Mouse (Mus musculus): ENCODE data around the gene Hmgcl. TPM values are rescaled to one million over a fixed set of nuclear protein-coding genes. Genes with fewer than 3 reads are reported as not detected.

Gene Hmgcl
- polyA plus RNA-seq, 1 experiment from 2014 or later = 60.3 TPM

DNA sequence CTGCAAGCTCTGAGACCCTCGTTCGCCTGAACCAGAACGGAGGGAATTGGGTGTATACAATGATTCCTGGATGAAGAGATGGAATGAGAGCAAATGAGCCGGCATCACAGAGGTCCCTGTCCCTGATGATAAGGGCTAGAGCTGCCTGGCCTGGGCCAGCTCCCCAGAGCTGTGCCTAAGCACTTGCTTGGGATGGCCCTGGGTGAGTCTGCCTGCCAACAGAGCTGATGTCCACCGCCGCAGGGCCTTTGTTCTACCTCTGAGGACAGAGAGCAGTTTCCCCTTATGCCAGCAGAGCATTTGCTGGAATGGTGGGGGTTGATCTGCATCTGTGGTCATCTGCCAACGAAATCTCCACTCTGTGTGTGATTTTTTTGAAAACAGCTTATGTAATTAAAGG is 15.9 kb downstream of the Hmgcl start:
- peaks cover 42% of the 10 kb centered on the region for H3K36me3 ChIP-seq (replicated peaks; ENCODE audit: control insufficient read depth, insufficient read depth)
- 89% methylated on average over 7 of the region's 7 CpGs for WGBS

DNA sequence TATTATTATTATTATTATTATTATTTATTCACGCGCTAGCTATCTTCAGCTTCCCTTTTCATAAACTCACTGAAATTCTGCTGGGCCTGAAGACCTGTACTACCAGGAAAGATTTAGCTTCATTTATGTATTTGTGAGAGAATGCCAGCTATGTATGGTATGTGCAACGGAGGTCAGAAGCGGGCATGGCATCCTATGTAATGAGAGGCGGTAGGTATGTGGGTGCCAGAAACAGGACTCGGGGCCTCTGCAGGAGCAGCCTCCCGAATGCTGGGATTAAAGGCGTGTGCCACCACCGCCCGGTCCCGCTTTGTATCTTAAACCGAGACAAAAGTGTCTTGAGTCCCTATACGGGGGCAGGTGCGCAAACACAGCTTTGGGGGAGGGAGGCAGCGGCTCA is 16.7 kb downstream of the Hmgcl start:
- Histone ChIP-seq H3K36me3 (replicated peaks; ENCODE audit: control insufficient read depth, insufficient read depth) (peaks cover 45% of the 10 kb centered on the region), H3K4me3 (replicated peaks; ENCODE audit: low read length) (peak overlapping the region; percentile 72), H3K4me2 (replicated peaks) (peak overlapping the region; percentile 92), H3K27me3 (ENCODE audit: control insufficient read depth, insufficient read depth, low read length) (no peaks in the 10 kb centered on the region), H3K4me1 (replicated peaks; ENCODE audit: control insufficient read depth, insufficient read depth, low read length) (peaks cover 17% of the 10 kb centered on the region), H3K9ac (peak overlapping the region; percentile 91), H3K9me3 (ENCODE audit: control insufficient read depth, low read length) (no peaks in the 10 kb centered on the region), H3K27ac (peak overlapping the region; percentile 94)
- ATAC-seq (ENCODE audit: low FRiP score) (peak; percentile 5), DNase-seq (ENCODE audit: low spot score) (no peak)
- 6% methylated on average over 15 of the region's 15 CpGs for WGBS

More for the DNA sequence above, 15.9 kb downstream of the Hmgcl start:
- no peak overlapping the region for H3K4me3 ChIP-seq (replicated peaks; ENCODE audit: low read length)
- H3K4me2 ChIP-seq (replicated peaks) = peak overlapping the region; percentile 92; the same call in 1 of the 2 replicates
- no peak overlapping the region for H3K9ac ChIP-seq
- H3K27ac ChIP-seq = no peak overlapping the region
- no peak for ATAC-seq (ENCODE audit: low FRiP score)
- no peaks in the 10 kb centered on the region for H3K9me3 ChIP-seq (ENCODE audit: control insufficient read depth, low read length)
- H3K4me1 ChIP-seq (replicated peaks; ENCODE audit: control insufficient read depth, insufficient read depth, low read length) = peaks cover 17% of the 10 kb centered on the region
- no peak for DNase-seq (ENCODE audit: low spot score)
- no peaks in the 10 kb centered on the region for H3K27me3 ChIP-seq (ENCODE audit: control insufficient read depth, insufficient read depth, low read length)

DNA sequence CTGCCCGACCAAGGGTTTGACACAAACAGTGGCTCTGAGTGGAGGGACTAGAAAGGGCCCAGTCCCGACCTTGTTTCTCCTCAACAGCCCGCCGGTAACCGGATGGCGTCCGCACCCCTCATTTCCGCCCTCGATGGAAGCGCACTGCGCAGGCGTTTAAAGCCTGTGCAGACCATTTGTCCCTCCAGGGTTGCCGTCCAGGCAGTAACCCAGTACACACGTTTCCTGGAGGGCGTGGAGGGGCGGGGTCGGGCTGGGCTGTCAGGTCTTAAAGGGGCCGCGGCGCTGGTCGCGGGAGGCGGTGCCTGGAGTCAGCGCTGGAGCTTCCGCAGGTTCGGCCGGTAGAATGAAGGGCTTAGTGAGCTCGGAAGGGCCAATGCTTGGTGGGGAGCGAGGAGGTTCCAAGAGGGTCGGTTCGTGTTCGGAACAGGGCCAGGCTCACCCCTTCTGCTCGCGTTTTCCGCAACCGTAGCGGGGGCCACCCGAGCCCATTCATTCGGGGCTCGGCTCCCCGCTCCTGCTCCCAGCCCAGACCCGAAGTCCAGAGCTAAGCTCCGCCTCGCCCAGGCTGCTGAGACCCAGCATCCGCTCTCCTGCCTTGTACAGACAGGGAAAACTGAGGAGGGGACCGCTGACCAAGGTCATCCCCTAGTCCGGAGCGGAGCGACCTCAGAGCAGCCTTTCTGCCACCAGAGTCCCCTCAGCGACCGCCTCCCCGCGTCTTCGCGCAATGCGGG is 17.4 kb downstream of the Hmgcl start, which contains the start of gene Gale:
Gene Gale, plus strand, starts transcription at position 271 of the 737 bp plus-strand sequence.
- Histone ChIP-seq H3K4me1 (replicated peaks; ENCODE audit: control insufficient read depth, insufficient read depth, low read length) (peaks cover 17% of the 10 kb centered on the region), H3K36me3 (replicated peaks; ENCODE audit: control insufficient read depth, insufficient read depth) (peaks cover 45% of the 10 kb centered on the region), H3K27me3 (ENCODE audit: control insufficient read depth, insufficient read depth, low read length) (no peaks in the 10 kb centered on the region), H3K9me3 (ENCODE audit: control insufficient read depth, low read length) (no peaks in the 10 kb centered on the region), H3K9ac (peak within 1 kb of the TSS; percentile 91), H3K27ac (peak within 1 kb of the TSS; percentile 94), H3K4me3 (replicated peaks; ENCODE audit: low read length) (peak within 1 kb of the TSS; percentile 72), H3K4me2 (replicated peaks) (peak within 1 kb of the TSS; percentile 92)
- ATAC-seq (ENCODE audit: low FRiP score) (peak; percentile 92), DNase-seq (ENCODE audit: low spot score) (peak; percentile 95)
- under 1% methylated on average over 55 of the region's 56 CpGs for WGBS

DNA sequence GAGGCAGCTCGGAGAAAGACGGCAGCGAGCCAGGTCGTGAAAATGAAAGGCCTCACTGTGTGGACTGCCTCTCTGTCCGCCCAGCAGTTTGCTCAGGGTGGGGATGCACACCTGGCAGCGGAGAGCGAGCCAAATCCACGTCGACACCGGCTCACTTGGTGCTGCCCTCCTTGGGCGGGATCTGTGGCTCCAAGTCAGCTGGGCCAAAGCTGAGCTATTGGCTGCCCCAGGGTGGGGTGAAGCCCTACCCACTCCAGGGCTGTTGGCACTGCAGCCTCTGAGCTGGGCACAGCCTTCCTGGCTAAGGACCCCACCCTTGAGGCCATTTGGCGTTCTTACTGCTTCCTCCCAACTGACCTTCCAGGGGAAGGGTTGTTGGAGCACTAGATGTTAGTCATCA is 18.2 kb downstream of the Hmgcl start:
- WGBS = 7% methylated on average over 12 of the region's 12 CpGs

DNA sequence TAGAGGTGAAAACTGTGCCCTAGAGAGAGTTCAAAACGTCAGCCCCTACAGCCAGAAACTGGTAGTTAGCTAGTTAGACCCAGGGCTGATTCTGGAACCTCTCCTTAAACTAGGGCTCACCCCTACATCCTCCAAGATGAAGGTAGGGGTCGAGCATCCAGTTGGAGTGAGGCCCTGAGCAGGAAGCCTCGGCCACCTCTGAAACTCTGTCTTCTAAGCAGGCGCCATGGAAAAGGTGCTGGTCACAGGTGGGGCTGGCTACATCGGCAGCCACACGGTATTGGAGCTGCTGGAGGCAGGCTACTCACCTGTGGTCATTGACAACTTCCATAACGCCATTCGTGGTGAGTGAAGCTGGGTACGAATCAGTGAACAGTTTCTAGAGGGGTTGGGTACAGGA is 18.9 kb downstream of the Hmgcl start:
- H3K9me3 ChIP-seq (ENCODE audit: control insufficient read depth, low read length) = no peaks in the 10 kb centered on the region
- no peak overlapping the region for H3K27ac ChIP-seq
- H3K4me3 ChIP-seq (replicated peaks; ENCODE audit: low read length) = no peak overlapping the region
- H3K4me2 ChIP-seq (replicated peaks) = peak overlapping the region; percentile 92
- peaks cover 17% of the 10 kb centered on the region for H3K4me1 ChIP-seq (replicated peaks; ENCODE audit: control insufficient read depth, insufficient read depth, low read length)
- no peak overlapping the region for H3K9ac ChIP-seq
- H3K27me3 ChIP-seq (ENCODE audit: control insufficient read depth, insufficient read depth, low read length) = no peaks in the 10 kb centered on the region
- ATAC-seq (ENCODE audit: low FRiP score) (no peak), DNase-seq (ENCODE audit: low spot score) (no peak)
- peaks cover 45% of the 10 kb centered on the region for H3K36me3 ChIP-seq (replicated peaks; ENCODE audit: control insufficient read depth, insufficient read depth)
- WGBS = 86% methylated on average over 9 of the region's 9 CpGs

More for the DNA sequence above, 18.2 kb downstream of the Hmgcl start:
- no peaks in the 10 kb centered on the region for H3K9me3 ChIP-seq (ENCODE audit: control insufficient read depth, low read length)
- H3K4me3 ChIP-seq (replicated peaks; ENCODE audit: low read length) = peak overlapping the region; percentile 72
- no peaks in the 10 kb centered on the region for H3K27me3 ChIP-seq (ENCODE audit: control insufficient read depth, insufficient read depth, low read length)
- H3K4me2 ChIP-seq (replicated peaks) = peak overlapping the region; percentile 92
- H3K27ac ChIP-seq = peak overlapping the region; percentile 94; the same call in 1 of the 2 replicates
- DNase-seq (ENCODE audit: low spot score) (no peak), ATAC-seq (ENCODE audit: low FRiP score) (no peak)
- peaks cover 17% of the 10 kb centered on the region for H3K4me1 ChIP-seq (replicated peaks; ENCODE audit: control insufficient read depth, insufficient read depth, low read length)
- peaks cover 45% of the 10 kb centered on the region for H3K36me3 ChIP-seq (replicated peaks; ENCODE audit: control insufficient read depth, insufficient read depth)
- H3K9ac ChIP-seq = peak overlapping the region; percentile 91

DNA sequence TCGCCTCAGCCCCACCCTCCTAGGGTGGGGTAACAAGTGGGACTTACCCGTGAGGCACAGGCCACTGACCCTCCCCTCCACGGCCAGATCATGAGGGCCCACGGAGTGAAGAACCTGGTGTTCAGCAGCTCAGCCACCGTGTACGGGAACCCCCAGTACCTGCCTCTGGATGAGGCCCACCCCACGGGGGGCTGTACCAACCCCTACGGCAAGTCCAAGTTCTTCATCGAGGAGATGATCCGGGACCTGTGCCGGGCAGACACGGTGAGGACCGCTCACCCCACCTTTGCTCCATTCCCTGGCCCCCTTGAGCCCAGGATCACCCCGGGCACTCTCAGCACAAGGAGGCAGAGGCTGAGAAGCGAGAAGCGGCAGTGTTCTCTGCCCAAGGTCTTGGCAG is 20.0 kb downstream of the Hmgcl start:
- H3K4me1 ChIP-seq (replicated peaks; ENCODE audit: control insufficient read depth, insufficient read depth, low read length) = peaks cover 20% of the 10 kb centered on the region
- no peaks in the 10 kb centered on the region for H3K9me3 ChIP-seq (ENCODE audit: control insufficient read depth, low read length)
- no peak overlapping the region for H3K4me3 ChIP-seq (replicated peaks; ENCODE audit: low read length)
- H3K9ac ChIP-seq = no peak overlapping the region
- H3K27ac ChIP-seq = no peak overlapping the region
- H3K4me2 ChIP-seq (replicated peaks) = no peak overlapping the region
- no peaks in the 10 kb centered on the region for H3K27me3 ChIP-seq (ENCODE audit: control insufficient read depth, insufficient read depth, low read length)
- ATAC-seq (ENCODE audit: low FRiP score) (no peak), DNase-seq (ENCODE audit: low spot score) (no peak)
- H3K36me3 ChIP-seq (replicated peaks; ENCODE audit: control insufficient read depth, insufficient read depth) = peaks cover 50% of the 10 kb centered on the region
- 95% methylated on average over 16 of the region's 16 CpGs for WGBS

DNA sequence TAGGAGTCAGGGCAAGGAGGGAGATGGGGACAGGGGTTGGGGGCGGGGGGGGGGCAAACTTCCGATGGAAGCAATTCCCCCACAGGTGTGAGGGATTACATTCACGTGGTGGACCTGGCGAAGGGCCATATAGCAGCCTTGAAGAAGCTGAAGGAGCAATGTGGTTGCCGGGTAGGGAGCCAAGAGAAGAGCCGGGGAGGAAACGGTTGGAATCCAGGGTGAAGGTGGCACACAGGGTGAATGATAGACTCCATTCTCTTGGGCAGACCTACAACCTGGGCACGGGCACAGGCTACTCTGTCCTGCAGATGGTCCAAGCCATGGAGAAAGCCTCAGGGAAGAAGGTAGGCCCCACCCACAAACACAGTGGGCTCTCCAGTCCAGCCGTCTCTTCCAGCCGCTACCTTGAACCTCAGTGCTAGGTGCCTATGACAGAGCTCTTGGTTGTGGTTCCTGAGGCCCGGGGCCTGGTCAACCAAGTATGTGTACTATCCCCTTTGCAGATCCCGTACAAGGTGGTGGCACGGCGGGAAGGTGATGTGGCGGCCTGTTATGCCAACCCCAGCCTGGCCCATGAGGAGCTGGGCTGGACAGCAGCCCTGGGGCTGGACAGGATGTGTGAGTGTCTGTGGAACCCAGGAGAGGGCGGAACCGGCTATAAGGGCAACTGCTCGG is 21.0 kb downstream of the Hmgcl start:
- Histone ChIP-seq H3K27ac (no peak overlapping the region), H3K36me3 (replicated peaks; ENCODE audit: control insufficient read depth, insufficient read depth) (peaks cover 50% of the 10 kb centered on the region), H3K4me1 (replicated peaks; ENCODE audit: control insufficient read depth, insufficient read depth, low read length) (peaks cover 26% of the 10 kb centered on the region), H3K9ac (no peak overlapping the region), H3K4me3 (replicated peaks; ENCODE audit: low read length) (no peak overlapping the region), H3K9me3 (ENCODE audit: control insufficient read depth, low read length) (no peaks in the 10 kb centered on the region), H3K4me2 (replicated peaks) (no peak overlapping the region), H3K27me3 (ENCODE audit: control insufficient read depth, insufficient read depth, low read length) (no peaks in the 10 kb centered on the region)
- 92% methylated on average over 18 of the region's 18 CpGs for WGBS
- DNase-seq (ENCODE audit: low spot score) (no peak), ATAC-seq (ENCODE audit: low FRiP score) (no peak)

DNA sequence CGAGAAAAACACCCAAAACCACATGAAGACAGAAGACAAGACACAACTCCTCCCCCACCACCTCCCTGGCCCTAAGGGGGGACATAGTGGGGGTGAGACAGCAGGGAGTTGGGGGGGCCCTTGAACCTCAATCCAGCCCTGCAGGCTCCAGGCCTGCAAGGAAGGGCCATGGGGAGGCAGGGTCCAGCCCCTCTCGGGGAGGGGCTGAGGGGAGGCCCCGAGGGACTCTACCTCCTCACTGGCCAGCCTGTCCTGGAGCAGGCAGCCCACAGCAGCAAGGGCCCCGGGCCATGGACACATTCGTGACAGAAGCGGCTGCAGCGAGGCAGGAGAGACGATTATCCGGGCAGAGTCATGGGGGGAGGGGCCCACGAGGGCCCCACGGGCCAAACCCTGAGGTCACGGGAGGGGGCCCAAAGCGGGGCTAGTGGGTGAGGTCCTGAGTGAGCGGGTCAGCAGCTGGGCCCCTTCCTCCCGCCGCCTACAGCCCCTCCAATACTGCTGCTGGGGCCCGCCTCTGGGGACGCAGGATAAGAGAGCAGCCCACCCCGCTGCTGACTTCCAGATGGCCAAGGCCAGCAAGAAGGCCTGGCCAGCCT is 22.1 kb downstream of the Hmgcl start:
- H3K4me1 ChIP-seq (replicated peaks; ENCODE audit: control insufficient read depth, insufficient read depth, low read length) = peaks cover 20% of the 10 kb centered on the region
- no peak overlapping the region for H3K9ac ChIP-seq
- H3K27me3 ChIP-seq (ENCODE audit: control insufficient read depth, insufficient read depth, low read length) = no peaks in the 10 kb centered on the region
- H3K4me3 ChIP-seq (replicated peaks; ENCODE audit: low read length) = no peak overlapping the region
- no peaks in the 10 kb centered on the region for H3K9me3 ChIP-seq (ENCODE audit: control insufficient read depth, low read length)
- WGBS = 69% methylated on average over 19 of the region's 19 CpGs
- DNase-seq (ENCODE audit: low spot score) (no peak), ATAC-seq (ENCODE audit: low FRiP score) (no peak)
- no peak overlapping the region for H3K27ac ChIP-seq
- no peak overlapping the region for H3K4me2 ChIP-seq (replicated peaks)
- H3K36me3 ChIP-seq (replicated peaks; ENCODE audit: control insufficient read depth, insufficient read depth) = peaks cover 50% of the 10 kb centered on the region

DNA sequence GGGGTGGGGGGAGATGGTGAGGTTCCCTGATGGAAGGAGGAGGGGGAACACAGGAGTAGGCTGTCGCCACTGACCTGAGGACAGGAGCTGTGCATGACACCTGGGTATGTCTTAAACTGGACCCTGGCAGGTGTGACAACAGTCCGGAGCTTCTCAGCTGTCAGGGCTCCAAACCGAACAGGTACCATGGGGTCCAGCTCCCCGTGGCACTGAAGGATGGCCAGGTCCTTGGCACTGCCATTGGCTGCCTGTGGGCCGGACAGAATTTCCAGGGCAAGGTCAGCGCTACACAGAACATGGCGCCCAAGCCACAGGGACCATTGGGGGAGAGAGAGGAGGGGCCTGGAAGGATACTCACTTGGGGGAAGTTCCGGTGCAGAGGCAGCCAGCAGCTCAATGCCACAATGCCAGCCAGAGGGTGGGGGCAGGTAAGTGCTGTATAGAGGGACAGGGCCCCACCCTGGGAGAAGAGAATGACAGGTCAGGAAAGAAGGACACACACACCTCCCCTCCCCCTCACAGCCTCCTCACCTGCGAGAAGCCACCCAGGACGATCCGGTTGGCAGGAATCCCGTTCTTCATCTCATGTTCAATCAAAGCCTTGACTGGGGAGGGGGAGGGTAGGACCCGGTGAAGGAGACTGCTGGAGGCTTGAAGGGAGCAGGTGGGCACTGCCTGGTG is 23.0 kb downstream of the Hmgcl start:
- no peak overlapping the region for H3K9ac ChIP-seq
- H3K4me2 ChIP-seq (replicated peaks) = no peak overlapping the region
- no peak overlapping the region for H3K27ac ChIP-seq
- peaks cover 17% of the 10 kb centered on the region for H3K4me1 ChIP-seq (replicated peaks; ENCODE audit: control insufficient read depth, insufficient read depth, low read length)
- H3K9me3 ChIP-seq (ENCODE audit: control insufficient read depth, low read length) = no peaks in the 10 kb centered on the region
- 79% methylated on average over 13 of the region's 13 CpGs for WGBS
- H3K4me3 ChIP-seq (replicated peaks; ENCODE audit: low read length) = no peak overlapping the region
- ATAC-seq (ENCODE audit: low FRiP score) (no peak), DNase-seq (ENCODE audit: low spot score) (no peak)
- peaks cover 50% of the 10 kb centered on the region for H3K36me3 ChIP-seq (replicated peaks; ENCODE audit: control insufficient read depth, insufficient read depth)
- H3K27me3 ChIP-seq (ENCODE audit: control insufficient read depth, insufficient read depth, low read length) = no peaks in the 10 kb centered on the region
